Mouse (Mus musculus) stomach, postnatal 0 days (tissue): ENCODE data around the gene Unc5b.

Experiments used
- CTCF ChIP-seq: IDR thresholded peaks from 2 replicates; pipeline ENCODE4 v1.5.1; 2016; ENCODE audit warnings: antibody characterized with exemption, low read depth, mild to moderate bottlenecking, moderate library complexity
- EP300 ChIP-seq: optimal IDR thresholded peaks from 2 replicates; pipeline ENCODE3; 2016; ENCODE audit warnings: antibody characterized with exemption

DNA sequence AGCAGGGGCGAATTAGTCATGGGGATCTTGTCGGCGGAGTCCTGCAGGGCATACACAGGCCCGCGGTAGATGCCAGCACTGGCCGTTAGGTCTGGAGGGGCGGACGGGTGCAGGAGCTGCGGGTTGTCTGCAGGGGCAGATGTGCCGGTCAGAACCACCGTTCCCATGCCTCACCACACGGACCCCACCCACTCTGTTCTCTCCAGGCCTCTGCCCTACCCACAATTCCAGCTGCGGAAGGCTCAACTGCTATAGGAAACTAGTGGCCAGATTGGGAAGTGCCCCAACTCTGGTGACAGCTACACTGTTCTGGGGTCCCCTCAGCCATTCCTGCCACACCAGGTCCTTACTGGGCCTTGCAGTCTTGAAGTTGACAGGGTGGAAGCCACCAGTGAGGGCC is 56.8 kb downstream of the Unc5b start:
- TF ChIP-seq CTCF (no peak), EP300 (no peak)
